Mouse (Mus musculus) stomach, postnatal 0 days (tissue): ENCODE measurements at regions not wholly inside any gene's neighbourhood (a gene's known extent, or its start where the extent isn't known, plus 50 kb on each side); places are given as distances from the start of the nearest gene placed in this dataset.

Experiments
- CTCF ChIP-seq: IDR thresholded peaks from 2 replicates; pipeline ENCODE4 v1.5.1; 2016; ENCODE audit warnings: antibody characterized with exemption, low read depth, mild to moderate bottlenecking, moderate library complexity
- EP300 ChIP-seq: optimal IDR thresholded peaks from 2 replicates; pipeline ENCODE3; 2016; ENCODE audit warnings: antibody characterized with exemption

GRCm38 (mm10) chr8:40071131-40071530 is 603.7 kb upstream of the Adam24 start:
- no peak for TF ChIP-seq CTCF
- TF ChIP-seq EP300, result no peak
